Mouse (Mus musculus): ENCODE results near the gene Fam189a1.

The Fam189a1 gene

GRCm38 (mm10) chr7:64952181-64952580 is 204.2 kb downstream of the Fam189a1 start:
- intact Hi-C loops (cut with DNase I): loop anchor here (5.0 kb wide), 1 partner anchor 120 kb away; no protein-coding TSS in a partner anchor

DNA sequence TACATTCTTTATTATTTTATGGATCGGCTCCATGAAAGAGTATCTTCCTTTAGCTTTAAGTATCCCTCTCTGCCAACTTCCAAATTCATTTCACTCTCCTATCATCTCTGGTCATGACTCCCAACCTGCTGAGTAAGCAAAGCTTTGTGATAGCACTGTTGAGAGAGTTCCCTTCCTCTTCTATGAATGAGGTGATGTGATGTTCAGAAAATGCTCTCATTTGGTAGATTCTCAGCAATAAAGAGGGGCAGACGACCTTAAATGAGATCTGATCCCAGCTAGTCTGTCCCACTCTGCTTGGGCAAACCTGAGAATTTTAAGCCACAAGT is 205.6 kb downstream of the Fam189a1 start:
- intact Hi-C loops (cut with DNase I): loop anchor here (5.0 kb wide), 1 partner anchor 122 kb away; no protein-coding TSS in a partner anchor

DNA sequence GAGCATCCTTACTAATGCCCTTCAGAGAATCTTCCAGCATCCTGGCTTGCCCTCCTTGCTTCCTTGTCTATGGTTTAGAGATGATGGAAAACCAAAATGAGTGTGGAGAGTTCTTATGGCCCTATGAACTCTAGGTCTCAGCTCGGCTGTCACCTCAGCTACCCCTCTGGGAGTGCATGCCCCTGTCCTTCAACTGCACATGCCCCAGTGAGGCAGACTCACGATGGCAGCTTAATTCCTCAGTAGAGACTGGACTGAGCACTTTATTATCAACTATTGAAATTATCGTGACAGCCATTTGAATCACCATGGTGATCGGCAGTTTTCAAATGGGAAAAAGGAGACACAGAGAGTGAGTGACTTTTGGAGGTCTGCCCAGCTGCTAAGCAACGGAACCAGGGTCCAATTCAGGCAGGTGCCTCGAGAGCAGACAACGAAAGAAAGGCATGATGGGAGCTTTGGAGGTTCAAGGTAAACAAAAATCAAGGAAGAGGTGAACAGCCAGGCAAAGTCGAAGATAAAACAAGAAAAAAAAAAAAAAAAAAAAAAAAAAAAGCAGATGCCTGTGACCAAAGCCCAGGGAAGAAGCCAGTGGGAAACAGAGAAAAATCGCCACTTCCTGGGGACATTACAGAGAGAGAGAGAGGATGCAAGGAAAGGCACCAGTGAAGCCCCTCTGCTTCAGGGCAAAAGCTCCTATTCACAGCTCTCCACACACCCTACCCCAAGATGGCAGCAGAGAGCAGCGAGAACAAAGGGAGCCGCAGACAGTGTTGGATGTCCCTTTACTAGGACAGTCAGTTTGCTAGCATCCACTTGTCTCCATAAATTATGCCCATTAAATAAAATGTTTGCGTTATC is 206.2 kb downstream of the Fam189a1 start:
- intact Hi-C loops (cut with DNase I): loop anchor here (5.0 kb wide), 1 partner anchor 122 kb away; no protein-coding TSS in a partner anchor

- intact Hi-C loops (cut with DNase I): no loop called here
Measured at GRCm38 (mm10) chr7:64949465-64949864, 206.9 kb downstream of the Fam189a1 start.

- intact Hi-C loops (cut with DNase I): no loop called here
Measured at GRCm38 (mm10) chr7:64944686-64945085, 211.7 kb downstream of the Fam189a1 start.

GRCm38 (mm10) chr7:64944175-64944574 is 212.2 kb downstream of the Fam189a1 start:
- intact Hi-C loops (cut with DNase I): no loop called here

GRCm38 (mm10) chr7:64936927-64937326 is 219.4 kb downstream of the Fam189a1 start:
- intact Hi-C loops (cut with DNase I): no loop called here

DNA sequence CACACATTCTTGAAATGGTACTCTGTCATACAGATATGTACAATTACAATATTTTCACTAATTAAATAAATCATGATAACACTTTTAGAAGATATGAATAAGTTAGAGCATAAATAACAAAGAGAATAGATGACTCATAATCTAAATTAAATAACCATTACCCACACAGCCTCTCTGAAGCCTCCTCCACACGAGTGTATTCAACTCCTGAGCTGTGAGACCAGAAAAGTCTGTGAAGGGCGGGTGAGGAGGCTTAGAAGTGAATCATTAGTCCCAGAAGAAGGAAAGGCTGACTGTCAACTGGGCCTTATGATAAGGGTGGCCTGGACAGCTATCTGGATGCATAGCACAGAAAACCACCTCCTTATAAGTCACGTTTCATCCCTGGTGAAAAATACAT is 222.3 kb downstream of the Fam189a1 start:
- intact Hi-C loops (cut with DNase I): no loop called here

DNA sequence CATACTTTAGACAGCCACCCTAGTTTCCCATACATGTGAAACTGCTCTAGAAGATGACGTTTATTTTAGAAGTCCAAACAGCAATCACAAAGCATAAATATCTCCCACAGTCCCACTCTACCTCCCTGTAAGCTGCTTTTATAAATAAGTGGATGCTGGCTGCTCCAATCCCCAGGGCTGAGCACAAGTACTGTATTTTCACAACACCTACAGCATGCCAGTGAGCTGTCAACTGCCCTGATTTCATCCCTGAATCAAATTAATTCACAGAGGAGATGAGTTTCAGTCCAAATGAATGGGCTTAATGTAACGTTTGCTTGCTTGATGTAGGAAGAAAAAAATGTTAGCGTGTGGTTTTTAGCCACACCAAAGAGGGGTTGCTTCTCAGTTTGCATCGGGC is 225.4 kb downstream of the Fam189a1 start:
- intact Hi-C loops (cut with DNase I): no loop called here

- intact Hi-C loops (cut with DNase I): no loop called here
Measured at GRCm38 (mm10) chr7:64923918-64924317, 232.5 kb downstream of the Fam189a1 start.

DNA sequence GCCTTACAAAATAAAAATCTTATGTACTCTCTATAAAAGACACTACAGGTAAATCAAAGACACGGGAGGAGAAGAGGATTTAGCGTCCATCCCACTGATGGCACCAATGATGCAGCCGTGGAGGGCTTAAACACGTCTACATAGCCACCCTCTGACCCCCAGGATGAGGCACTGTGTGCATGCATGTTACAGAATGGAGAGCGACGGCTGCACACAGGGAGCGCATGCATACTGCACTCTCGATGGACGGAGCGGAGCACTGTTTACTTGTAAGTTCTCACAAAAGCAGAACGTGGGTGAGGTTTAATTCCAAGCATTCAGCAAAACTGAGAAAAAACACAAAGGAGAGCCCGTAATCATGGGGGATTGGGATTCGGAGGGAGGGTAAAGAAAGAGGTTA is 235.2 kb downstream of the Fam189a1 start:
- intact Hi-C loops (cut with DNase I): no loop called here

DNA sequence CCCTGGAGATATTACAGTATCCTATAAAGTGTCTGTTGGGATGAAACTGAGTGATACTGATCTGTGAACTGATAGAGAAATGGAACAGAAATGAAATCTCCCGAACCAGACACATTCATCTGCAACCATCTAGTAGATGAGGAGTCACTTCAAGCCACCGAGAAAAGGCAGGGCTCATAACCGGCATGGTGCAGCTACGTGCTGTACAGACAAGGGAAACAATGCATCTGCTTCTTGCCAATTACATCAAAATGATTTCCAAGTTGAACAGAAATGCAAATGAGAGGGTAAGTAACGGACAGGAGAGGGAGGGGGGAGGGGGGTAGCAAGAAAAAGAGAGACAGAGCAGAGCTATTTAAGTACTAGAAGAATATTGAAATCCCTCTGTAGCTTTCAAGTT is 235.6 kb downstream of the Fam189a1 start:
- intact Hi-C loops (cut with DNase I): no loop called here

- intact Hi-C loops (cut with DNase I): no loop called here
Measured at GRCm38 (mm10) chr7:64916654-64917053, 239.7 kb downstream of the Fam189a1 start.

DNA sequence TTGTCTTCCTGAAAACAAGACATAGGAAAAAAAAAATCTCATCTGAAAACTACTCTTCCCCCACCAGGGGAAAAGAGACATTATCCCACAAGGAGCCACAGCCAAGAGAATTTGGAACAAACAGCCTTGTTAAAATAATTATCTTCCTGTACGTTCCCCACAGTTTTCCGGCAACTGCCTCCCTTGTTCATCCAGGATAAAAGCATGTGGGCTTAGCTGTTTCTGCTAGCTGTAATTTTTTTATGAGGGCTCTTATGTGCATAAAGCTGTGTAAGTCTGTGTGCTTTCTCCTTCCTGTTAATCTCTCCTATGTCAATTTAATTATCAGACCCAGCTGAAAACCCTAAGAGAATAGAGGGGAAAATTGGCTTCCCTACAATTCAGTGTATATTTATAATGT is 241.2 kb downstream of the Fam189a1 start:
- intact Hi-C loops (cut with DNase I): no loop called here

DNA sequence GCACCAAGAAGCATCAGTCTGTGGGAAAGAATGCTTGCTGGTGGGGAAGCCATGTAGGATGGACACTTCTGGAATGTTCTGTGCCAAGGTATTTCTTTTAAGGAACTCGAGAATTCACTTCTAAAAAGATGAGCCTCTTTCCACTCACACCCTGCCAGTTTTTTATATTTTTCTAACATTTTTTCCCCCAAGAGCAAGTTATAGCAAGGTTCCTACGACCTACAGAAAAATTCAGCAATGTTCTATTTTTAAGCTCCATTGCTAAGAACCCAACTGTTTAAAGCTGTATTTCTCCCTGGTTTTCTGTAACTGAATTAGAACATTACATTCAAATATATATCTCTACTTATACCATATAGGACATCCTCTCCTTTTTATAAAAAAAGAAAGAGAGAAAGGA is 244.4 kb downstream of the Fam189a1 start:
- intact Hi-C loops (cut with DNase I): no loop called here

GRCm38 (mm10) chr7:64910208-64910607 is 246.2 kb downstream of the Fam189a1 start:
- intact Hi-C loops (cut with DNase I): no loop called here

DNA sequence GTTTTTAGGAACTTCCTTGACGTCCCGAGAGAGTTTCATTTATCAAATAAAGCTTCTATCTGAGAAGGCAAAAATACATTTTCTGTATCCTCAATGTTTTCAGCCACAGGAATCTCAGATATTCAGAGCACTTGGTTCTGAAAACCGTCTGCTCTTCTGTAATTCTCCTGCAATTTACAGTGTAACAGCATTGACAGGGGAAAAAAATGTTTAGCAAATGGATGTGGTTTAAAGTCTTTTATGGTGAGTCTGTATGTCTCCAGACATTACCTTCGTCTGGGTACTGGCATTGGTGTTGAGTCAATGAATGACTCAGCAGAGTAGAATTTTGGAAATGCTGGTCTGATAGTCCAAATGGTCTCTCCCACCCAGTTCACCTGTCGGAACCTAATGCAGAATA is 249.4 kb downstream of the Fam189a1 start:
- intact Hi-C loops (cut with DNase I): no loop called here

DNA sequence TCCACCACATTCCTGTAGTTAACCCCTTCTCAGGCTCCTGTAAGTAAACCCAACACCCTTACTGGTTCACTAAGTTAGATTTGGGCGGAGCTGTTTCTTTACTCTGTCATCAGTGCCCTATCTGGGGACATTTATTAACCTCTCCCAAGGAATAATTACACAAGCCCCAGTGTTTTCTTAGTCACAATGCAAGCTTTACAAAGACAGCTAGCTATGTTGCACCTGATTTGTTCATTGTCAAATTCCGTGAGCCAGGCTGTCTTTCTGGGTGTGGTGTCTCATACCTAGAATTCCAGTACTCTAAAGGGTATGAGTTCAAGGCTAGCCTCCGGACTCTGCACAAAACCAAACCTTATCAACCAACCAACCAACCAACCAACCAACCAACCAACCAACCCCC is 250.9 kb downstream of the Fam189a1 start:
- intact Hi-C loops (cut with DNase I): no loop called here

DNA sequence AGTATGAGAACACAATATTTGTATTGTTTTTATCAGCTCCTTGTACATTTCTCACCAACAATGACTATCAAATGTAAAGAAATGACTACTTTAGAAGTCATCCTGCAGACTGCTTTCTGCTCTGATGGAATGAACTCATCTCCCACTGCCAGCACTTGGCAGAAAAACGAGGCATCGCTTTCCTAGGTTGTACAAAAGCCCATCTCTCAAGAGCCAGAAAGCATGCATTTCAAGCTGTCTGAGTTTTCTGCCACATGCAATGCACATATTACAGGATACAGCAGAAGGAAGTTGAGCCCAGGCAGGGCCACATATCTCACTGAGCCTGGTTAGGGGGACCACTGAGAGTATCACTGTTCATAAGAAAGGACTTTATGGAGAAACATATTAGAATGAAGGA is 256.1 kb downstream of the Fam189a1 start:
- intact Hi-C loops (cut with DNase I): no loop called here

DNA sequence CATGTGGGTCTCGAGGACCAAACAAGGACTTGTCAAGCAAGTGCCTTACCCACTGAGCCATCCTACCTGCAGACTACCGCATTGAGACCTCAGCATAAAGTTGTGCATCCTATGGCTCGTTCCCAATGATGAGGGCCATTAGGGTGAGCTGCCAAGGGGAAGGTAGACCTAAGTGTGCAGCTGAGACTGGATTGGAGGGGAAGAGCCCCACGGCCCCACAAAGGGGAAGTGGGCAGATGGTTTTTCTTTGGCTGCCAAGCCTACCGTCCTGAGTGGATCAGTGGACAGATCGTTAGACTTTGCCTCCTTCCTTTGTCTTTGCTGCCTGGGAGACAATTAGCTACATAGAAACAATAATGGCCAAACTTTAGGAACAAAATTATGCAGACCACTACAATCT is 259.8 kb downstream of the Fam189a1 start:
- intact Hi-C loops (cut with DNase I): no loop called here

GRCm38 (mm10) chr7:64895685-64896101 is 260.7 kb downstream of the Fam189a1 start:
- intact Hi-C loops (cut with DNase I): no loop called here

DNA sequence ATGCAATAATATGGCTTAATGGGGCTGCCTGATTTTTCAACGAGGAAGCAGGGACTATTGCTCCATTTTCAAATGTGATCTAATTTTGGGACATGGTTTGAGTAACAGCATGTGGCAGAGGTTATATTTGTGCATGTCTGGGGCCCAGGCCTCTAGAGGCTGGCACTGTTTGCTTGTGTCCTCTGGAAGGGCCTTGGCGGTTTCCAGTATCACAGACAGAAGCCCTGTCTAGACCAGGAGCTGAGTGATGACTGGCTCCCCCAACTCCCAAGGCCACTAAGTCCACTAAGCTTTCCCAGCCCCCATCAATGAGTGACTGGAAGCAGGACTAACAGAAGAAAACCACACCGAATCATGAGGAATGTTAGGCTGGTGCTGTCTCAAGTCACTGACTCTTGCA is 265.2 kb downstream of the Fam189a1 start:
- intact Hi-C loops (cut with DNase I): no loop called here

DNA sequence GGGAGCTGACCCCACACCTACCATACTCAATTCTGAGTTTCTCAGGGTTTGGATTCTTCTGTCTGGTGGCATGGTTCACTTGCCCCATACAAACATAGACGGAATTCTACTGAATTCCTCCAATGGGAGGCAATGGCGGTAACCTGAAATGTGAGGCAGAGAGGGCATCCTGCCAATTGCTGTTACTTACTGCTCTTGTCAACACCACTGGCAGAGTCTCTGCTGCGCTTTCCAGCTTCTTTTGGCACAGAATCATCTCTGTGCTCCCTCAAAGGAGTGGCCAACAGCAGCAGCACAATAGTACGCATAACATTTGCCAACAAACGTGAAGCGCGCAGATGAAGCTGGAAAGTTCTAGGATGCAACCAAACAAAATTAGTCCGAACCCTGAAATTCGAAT is 266.5 kb downstream of the Fam189a1 start:
- intact Hi-C loops (cut with DNase I): no loop called here

All from adrenal gland (tissue).